Mouse (Mus musculus) ovary, postnatal 10 days (tissue): ENCODE measurements around the gene Lamp5.

Experiments
- DNase-seq: peaks from one replicate; pipeline ENCODE4 v3.0.0; 2022; ENCODE audit warnings: low spot score

The Lamp5 gene

DNA sequence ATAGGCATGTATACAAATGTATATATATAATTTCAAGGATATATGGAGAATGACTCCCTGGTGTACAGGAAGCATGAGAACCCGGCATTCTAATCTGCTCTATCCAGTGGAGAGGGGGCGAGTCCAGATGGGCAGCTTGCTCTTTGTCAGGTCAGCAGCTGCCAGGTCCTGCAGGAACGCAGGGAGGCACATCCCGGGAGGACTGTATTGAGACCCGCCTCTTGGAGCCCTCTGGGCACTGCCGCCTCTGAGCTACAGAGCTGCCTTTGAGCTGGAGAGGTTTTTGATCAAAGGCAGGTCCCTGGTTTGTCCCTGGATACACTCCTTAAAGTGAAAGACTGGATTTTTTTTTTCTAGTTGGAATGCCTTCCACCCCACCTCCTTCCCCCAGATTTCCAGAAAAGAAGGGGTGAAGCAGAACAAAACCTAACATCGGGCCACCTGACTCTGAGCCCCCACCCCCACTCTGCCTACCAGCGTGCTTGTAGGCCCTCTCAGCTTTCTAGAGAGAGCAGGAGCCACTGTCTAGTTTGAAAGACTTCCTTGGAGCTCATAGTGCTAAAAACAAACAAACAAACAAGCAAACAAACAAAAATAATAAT, at the start of gene Lamp5:
Gene Lamp5, plus strand, starts transcription at position 552 of the 602 bp plus-strand sequence.
- no peak for DNase-seq

DNA sequence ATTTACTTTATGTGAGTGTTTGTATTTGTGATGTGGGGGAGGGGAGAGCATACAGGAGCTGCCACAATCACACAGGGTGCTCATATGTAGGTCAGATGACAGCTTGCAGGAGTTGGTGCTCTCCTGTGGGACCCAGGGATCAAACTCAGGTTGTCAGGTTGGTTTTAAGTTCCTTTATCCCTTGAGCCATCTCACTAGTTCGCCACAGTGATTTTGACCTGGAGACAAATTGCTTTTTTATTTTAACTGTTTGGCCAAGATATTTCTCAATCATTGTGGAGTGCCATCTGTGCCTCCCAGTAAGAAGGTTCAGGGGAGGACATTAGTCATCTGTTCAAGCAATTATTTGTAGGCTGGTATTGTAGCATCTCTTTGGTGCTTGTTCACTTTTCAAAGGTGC, 48.2 kb upstream of the Lamp5 start:
- DNase-seq: no peak

DNA sequence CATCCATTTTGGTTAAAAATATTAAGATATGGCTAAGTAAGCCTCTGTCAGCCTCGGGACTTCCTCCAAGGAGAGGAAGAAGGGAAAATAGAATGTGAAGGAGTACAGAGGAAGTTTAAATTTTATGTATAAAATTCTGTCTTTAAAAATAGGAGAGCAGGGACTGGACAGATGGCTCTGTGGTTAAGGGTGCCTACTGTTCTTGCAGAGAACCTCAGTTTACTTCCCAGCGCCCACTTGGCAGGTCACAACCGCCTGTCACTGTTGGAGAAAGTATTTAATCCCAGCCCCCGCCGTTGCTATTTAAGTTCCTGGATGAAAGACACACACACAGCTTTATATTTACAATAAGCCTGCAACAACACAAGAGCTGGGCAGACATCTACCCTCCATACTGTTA, 45.8 kb upstream of the Lamp5 start:
- DNase-seq: no peak

DNA sequence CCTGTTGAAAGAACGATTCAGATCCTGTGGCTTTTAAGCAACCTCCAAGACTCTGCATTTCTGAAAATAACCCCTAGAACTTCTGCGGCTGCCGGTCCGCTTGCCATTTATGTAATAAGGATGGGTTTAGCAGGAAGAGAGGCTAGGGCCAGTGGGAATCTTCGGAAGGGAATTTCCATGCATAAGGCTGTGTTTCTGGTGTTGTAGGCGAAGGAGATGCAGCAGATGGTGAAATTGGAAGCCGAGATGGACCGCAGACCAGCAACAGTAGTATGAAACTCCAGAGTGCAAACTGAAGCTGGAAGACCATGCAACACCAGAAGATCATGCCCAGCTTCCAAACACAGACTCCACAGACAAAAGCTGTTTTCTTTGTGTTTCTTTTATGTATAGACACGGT, 39.3 kb upstream of the Lamp5 start:
- no peak for DNase-seq

DNA sequence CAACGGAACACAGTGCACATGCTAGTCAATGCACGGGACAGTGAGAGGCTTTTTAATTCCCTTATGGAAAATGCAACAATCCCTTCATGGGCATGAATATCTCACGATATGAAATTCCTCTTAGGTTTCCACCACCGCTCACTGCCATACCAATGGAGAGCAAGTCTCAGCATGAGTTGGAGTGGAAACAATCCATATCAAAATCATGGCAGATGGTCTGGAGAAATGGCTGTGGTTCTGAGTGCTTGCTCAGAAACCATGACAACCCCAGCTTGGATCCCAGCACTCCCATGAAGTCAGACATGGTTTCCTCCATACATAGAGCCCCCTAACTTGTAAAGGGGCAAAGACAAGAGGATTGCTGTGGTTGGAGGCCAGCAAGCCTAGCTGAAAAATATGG, 3.6 kb upstream of the Lamp5 start:
- no peak for DNase-seq

DNA sequence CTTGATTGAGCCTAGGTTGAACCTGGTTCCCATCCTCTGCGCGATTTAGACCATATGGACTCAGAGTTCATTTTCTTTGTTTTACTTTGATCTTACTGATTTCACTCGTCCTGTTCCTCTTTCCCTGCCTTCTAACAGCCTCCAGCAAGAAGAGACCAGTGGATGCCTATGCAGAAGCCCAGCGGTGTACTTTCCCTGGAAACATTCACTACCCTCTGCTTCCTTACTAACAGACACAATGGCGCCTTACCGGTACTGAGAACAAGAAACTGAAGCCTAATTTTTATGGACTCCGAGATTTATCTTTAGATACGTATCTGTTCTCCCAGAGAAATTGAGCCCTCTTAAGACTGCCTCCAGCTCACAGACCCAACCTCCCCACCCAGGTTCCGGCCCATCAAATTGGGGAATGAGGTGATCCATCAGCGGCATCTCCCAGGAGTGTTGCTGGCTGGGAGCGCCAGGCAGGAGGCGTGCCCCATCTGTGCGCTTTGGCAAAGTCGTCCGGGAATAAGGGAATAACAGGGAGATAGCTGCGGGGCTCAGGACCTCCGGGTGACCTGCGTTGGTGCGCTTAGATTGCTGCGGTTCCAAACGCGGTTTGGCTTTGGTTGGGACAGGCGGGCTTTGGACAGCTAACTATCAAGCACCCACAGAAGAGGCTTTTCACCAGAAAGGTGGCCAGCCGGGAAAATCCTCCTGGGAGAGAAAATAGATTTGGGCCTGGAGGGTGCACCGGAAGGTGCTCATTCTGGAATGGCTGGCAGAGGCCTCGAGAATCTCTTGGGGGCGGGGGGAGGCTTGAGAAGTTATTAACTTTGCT, 1.0 kb upstream of the Lamp5 start:
- no peak for DNase-seq

DNA sequence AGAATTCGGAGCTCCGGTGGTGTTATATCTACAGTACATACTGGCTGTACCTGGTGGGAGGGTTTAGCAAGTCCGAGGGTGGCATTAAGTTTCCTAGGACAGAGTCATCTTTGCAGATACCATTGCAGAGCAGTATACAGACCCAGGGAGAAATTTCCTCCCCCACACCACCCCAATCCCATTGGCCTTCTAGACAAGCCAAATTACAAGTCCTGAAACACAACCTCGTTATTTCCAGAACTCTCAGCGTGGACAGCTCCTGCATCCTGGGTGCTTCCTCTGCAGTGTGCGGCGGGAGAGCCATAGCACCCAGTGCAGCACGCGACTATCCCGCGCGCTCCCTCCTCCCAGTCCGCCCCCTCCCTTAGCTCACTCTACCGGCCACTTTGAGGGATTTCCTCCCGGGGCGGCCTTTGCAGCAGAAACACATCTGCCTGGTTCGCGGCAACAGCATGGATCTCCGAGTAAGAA, 5.9 kb downstream of the Lamp5 start:
- DNase-seq: no peak

DNA sequence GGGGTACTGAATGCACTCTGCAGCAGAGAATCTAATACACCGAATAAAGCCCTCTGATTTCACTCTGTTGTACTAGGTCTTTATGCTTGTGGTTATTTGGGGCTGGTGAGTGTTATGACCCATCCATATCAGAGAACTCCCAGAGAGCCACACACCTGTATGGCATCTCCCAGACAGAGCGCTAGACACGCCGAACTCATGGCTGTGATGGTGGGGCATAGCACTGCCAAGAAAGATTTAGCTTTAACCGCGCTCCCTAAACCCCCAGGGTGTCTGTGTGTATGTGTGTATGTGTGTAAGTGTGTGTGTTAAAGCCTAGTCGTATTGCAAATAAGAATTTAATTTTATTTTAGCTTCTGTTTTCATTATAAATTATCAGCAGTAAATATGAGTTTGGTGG, 6.4 kb downstream of the Lamp5 start:
- DNase-seq: no peak

DNA sequence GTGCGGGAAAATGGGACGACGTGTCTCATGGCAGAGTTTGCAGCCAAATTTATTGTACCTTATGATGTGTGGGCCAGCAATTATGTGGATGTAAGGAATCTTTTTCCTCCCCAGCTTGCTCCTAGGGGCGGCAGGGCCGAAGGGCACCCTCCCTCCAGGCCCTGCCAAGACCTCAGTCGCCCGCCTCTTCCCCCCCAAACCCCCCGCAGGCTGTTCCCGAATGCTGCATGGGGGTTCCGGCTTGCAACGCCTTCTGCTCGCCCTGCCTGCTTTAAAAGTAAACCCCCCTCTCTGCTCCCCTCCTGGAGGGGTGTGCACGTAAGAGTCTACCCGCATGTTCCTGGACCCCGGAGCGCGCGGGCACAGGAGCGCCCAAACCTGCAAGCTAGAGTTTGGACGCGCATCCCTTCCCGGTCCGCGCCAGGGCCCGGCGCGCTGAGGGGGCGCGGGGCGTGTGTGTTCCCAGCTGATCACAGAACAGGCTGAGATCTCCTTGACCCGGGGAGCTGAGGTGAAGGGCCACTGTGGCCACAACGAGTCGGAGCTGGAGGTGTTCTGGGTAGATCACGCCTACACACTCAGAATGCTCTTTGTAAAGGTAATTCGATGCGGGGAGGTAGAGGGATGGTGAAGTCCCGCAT, 7.1 kb downstream of the Lamp5 start:
- DNase-seq: no peak

DNA sequence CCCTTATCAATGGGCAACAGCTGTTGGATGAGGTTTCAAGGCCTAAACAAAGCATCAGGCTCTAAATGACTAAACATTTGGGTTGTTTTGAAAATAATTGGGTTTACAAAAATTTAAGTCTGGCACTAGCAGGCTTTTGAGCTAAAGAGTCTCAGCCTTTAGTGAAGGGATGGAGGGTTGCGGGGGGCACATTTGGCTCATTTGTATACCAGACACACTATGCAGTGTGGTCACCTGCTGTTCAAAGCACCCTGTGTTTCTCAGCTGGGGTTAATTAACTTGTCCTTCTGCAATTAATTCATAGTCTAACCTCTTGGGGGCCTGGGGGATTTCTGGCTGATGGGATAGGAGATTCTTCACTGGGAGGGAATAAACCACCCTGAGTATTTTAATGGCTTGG, 12.3 kb downstream of the Lamp5 start:
- DNase-seq: no peak

DNA sequence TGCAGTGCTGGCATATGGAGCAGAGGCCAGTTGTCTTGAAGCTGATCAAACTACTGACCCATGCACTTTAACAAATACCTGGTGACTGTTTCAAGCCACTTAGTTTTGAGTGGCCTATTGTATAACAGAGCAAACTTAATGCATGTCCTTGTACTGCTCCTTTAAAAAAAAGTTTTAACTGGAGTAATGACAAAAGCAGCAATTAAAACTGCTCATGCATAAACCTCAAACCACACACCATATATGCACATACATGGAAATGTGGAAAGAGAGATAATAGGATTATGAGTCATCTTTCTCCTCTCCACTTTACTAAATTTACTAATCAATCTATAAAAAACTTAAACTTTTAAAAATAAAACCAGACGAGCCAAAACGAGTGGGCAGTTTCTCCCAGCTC, 43.9 kb downstream of the Lamp5 start:
- no peak for DNase-seq

DNA sequence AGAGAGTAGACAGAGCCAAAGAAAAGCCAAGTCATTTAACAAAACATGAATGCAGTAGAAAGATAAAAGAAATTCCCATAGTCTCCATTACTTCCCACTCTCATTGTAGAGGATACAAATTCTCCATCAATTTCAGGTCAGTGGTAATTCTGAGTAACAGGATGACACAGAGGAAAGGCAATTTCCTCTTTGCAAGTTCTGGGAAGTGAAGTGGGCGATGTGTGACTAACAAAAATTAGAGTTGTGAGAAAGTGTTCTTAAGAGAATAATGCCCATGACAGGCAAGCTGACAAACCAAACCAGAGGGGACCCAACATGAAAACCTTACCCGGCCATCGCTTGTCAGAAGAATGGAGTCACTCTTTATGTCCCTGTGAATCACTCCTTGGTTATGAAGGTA, 45.1 kb downstream of the Lamp5 start:
- DNase-seq: no peak

DNA sequence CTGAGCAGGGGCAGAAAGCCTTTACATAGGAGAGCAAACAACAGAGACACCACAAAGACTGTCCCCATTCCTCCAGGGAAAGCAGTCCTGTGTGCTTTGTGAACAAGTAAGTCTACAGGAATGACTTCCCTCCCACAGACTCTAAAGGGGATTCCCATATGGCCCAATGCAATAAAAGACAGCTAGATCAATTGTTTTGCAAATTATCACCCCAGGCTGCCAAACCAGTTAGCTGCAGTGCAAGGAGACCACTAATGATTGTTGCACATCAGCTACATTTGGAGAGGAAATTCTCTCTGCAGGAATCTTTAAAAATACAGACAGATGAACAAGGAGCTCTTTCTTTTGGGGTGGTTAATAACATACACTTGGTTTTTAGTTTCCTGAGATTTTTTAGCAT, 55.6 kb downstream of the Lamp5 start:
- no peak for DNase-seq

DNA sequence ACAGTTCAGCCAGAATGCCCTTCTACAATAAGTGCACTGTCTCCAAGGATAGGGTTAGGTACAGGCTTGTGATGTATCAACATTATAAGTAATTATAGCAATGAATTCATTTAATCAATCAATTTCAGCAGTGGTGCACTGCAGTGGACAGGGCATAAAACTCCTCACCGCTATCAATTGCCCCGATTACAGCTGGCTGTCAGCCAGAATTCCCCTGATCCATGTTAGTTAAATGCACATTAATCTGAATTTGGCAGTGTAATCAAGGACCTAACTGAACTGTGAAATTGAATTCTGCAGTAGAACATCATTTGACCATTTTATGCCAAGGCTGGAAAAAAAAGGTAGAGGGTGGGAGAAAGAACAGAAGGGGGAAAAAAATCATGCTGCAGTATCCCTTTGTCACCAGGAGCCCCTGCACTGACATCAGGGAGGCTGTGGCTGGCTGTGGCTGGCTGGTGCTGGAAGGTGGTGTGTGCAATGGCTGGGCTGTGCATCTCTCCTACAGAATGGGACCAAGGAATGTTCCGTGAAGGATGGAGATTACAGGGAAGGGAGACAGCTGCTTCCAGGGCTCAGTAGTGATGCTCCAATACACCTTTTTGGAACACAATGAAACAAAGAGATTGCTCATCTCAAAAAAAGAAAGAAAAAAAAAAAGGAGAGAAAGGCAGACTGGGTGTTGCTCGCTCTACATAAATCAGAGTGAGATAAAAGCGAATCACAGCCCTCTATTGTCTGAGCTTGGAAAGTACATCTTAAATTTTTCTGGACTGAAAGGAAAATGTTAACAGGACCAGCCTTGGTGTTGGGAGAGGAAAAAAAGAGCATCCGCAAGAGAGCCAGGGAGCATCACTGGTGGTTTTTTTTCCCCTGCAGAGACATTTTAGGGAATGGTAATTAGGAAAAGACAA, 56.3 kb downstream of the Lamp5 start:
- no peak for DNase-seq

DNA sequence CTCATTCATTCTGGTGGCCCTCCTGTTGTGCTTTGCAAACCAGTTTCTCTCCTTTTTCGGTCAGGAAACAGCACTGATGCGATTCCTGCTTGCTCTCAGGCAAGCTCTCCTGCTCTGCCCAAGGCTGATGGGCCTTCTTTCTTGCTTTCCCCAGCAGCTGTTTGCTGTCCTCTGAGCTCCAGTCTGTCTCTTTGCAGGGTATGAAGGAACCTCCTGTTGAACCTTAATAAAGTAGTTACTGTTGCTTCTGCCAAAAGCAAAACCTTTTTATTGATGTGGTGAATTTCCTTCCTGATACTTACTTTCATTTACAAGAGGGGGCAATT, 57.0 kb downstream of the Lamp5 start:
- DNase-seq: no peak

DNA sequence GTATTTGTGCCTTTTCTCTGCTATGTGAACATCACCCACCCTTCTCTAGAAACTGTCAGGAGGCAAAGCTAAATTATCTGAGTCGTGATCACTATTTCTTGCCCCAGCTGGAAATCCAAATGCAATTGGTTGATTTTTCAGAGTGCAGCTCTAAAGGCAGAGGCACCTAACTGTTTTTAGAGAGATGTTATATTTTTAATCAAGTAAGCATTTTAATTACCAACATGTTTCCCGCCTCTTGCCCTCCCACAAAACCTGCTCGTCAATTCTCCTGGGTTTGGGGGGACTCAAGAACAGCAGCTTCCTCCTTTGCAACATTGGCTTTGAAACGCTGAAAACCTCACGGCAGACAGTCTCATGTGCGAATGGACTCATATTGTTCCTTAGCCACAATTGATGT, 61.3 kb downstream of the Lamp5 start:
- DNase-seq: no peak

DNA sequence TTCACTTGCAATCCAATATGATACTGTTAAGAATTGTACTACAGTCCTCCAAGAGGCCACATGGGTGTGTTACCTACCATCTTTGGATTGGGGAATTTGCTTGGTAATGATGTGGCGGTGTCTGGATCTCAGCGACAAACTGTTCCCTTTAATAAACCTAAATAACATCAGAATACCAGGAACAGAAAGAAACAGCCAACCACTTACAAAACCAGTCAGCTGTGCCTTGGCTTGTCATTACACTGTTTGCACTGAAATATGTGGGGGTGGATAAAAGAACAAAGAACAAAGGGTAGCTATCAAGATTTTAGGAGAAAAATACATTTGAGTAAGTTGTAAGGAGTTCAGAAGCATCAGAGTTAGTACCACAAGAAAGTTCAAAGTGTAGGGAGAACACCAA, 66.0 kb downstream of the Lamp5 start:
- DNase-seq: no peak
